Mouse (Mus musculus) olfactory bulb, adult 2 months (tissue): ENCODE results near the gene Pex26.

Experiments used
- CTCF ChIP-seq: fragments of 200-500 bp; IDR thresholded peaks from 2 replicates; pipeline ENCODE4 v1.5.1; 2012; ENCODE audit warnings: low read depth, mild to moderate bottlenecking, low read length, moderate library complexity; ENCODE audit not compliant: insufficient read depth
- POLR2A ChIP-seq: fragments of 200-500 bp; IDR thresholded peaks from 2 replicates; pipeline ENCODE4 v1.6.1; 2012; ENCODE audit warnings: mild to moderate bottlenecking, low read depth, low read length, moderate library complexity; ENCODE audit not compliant: insufficient read depth

DNA sequence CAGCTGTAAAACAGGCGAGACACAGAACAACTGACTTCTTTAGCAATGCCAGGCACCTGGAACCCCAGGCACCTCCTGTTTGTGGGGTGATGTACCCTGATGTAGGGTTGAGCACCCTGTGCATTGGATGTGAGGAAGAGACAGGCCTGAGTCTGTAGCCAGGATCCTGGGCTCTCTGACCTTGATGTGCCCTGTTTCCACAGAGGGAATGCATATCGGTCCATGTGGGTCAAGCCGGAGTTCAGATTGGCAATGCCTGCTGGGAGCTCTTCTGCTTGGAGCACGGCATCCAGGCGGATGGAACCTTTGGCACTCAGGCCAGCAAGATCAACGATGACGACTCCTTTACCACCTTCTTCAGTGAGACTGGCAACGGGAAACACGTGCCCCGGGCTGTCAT, 36.7 kb downstream of the Pex26 start:
- TF ChIP-seq POLR2A (no peak), CTCF (no peak)
